Mouse (Mus musculus): Measurements from ENCODE around the gene Insm2.
"Not testable (repeated sequence)": the region's sequence is repeated elsewhere in the genome, so short reads cannot be mapped to it uniquely, and the experiment has no call there.

Insm2 gene

GRCm38 (mm10) chr12:55598887-55599561 lies at the start of gene Insm2:
TSS of gene Insm2 (plus strand) at chr12:55599427.
- DNase-seq (ENCODE audit: low spot score) = no peak

- DNase-seq (ENCODE audit: low spot score) = not testable (repeated sequence)
Observed at GRCm38 (mm10) chr12:55554901-55555300, 44.3 kb upstream of the Insm2 start.

GRCm38 (mm10) chr12:55557866-55558265 lies 41.4 kb upstream of the Insm2 start:
- DNase-seq (ENCODE audit: low spot score) = no peak

- DNase-seq (ENCODE audit: low spot score) = no peak
Observed at GRCm38 (mm10) chr12:55559184-55559855, 39.9 kb upstream of the Insm2 start.

- no peak for DNase-seq (ENCODE audit: low spot score)
Observed at GRCm38 (mm10) chr12:55560025-55560690, 39.1 kb upstream of the Insm2 start.

- DNase-seq (ENCODE audit: low spot score) = no peak
Observed at GRCm38 (mm10) chr12:55563742-55564141, 35.5 kb upstream of the Insm2 start.

GRCm38 (mm10) chr12:55564187-55564963 lies 34.9 kb upstream of the Insm2 start:
- DNase-seq (ENCODE audit: low spot score) = no peak

- no peak for DNase-seq (ENCODE audit: low spot score)
Observed at GRCm38 (mm10) chr12:55565206-55565605, 34.0 kb upstream of the Insm2 start, which contains the start of gene Aldoart2. TSS of gene Aldoart2 (plus strand) at chr12:55565239.

- DNase-seq (ENCODE audit: low spot score) = no peak
Observed at GRCm38 (mm10) chr12:55565867-55566266, 33.4 kb upstream of the Insm2 start.

GRCm38 (mm10) chr12:55566837-55567236 lies 32.4 kb upstream of the Insm2 start:
- no peak for DNase-seq (ENCODE audit: low spot score)

GRCm38 (mm10) chr12:55568466-55568865 lies 30.8 kb upstream of the Insm2 start:
- DNase-seq (ENCODE audit: low spot score) = no peak

GRCm38 (mm10) chr12:55569676-55570075 lies 29.6 kb upstream of the Insm2 start:
- no peak for DNase-seq (ENCODE audit: low spot score)

GRCm38 (mm10) chr12:55570646-55571045 lies 28.6 kb upstream of the Insm2 start:
- DNase-seq (ENCODE audit: low spot score) = no peak

- DNase-seq (ENCODE audit: low spot score) = no peak
Observed at GRCm38 (mm10) chr12:55571181-55571580, 28.0 kb upstream of the Insm2 start.

- no peak for DNase-seq (ENCODE audit: low spot score)
Observed at GRCm38 (mm10) chr12:55571661-55572060, 27.6 kb upstream of the Insm2 start.

- DNase-seq (ENCODE audit: low spot score) = no peak
Observed at GRCm38 (mm10) chr12:55573089-55573488, 26.1 kb upstream of the Insm2 start.

- no peak for DNase-seq (ENCODE audit: low spot score)
Observed at GRCm38 (mm10) chr12:55573794-55574193, 25.4 kb upstream of the Insm2 start.

- not testable (repeated sequence) for DNase-seq (ENCODE audit: low spot score)
Observed at GRCm38 (mm10) chr12:55586936-55587335, 12.3 kb upstream of the Insm2 start.

GRCm38 (mm10) chr12:55598537-55598886 lies 715 bp upstream of the Insm2 start:
- DNase-seq (ENCODE audit: low spot score) = no peak

- DNase-seq (ENCODE audit: low spot score) = no peak
Observed at GRCm38 (mm10) chr12:55599639-55600502, 644 bp downstream of the Insm2 start.

- no peak for DNase-seq (ENCODE audit: low spot score)
Observed at GRCm38 (mm10) chr12:55600503-55600994, 1.3 kb downstream of the Insm2 start.
